Mouse (Mus musculus) liver, embryonic 14.5 days (tissue): ENCODE measurements around the gene Rpl9-ps6.

Source experiments
- CTCF ChIP-seq: IDR thresholded peaks from 2 replicates; pipeline ENCODE4 v1.5.1; 2016; ENCODE audit warnings: antibody characterized with exemption, low read depth, control low read depth
- EP300 ChIP-seq: IDR thresholded peaks from 2 replicates; pipeline ENCODE4 v1.6.1; 2016; ENCODE audit warnings: antibody characterized with exemption, low read depth

DNA sequence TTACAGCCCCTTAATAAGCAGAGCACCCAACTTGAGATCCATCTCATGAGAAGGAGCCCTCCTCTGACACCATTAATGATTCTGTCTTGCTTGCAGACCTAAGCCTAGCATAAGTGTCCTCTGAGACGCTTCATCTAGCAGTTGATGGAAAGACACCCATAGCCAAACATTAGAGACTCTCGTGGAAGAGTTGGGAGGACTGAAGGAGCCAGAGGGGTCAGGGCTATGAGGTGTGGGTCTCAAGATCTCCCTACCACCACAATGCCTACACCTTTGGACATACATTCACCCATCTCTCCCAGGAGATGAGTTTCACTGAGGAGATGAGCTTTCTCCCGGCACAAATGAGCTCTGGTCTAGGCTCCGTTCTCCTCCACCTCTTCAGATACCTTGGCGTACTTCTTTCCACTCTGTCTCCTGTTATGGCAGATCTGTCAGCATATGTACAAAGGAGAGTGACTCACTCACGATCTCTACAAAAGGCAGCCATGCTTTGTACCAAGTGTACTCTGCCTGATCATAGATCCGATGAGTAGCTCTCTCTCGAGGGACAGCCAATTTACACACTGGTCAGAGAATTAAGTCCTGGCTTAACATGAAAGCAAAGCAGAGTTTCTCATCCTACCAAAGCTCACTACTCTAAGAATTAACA is 14.5 kb upstream of the Rpl9-ps6 start:
- TF ChIP-seq CTCF (no peak), EP300 (no peak)
